Mouse (Mus musculus): ENCODE measurements at regions not wholly inside any gene's neighbourhood (a gene's known extent, or its start where the extent isn't known, plus 50 kb on each side); places are given as distances from the start of the nearest gene placed in this dataset.
"Not testable (repeated sequence)": the region's sequence is repeated elsewhere in the genome, so short reads cannot be mapped to it uniquely, and the experiment has no call there.

DNA sequence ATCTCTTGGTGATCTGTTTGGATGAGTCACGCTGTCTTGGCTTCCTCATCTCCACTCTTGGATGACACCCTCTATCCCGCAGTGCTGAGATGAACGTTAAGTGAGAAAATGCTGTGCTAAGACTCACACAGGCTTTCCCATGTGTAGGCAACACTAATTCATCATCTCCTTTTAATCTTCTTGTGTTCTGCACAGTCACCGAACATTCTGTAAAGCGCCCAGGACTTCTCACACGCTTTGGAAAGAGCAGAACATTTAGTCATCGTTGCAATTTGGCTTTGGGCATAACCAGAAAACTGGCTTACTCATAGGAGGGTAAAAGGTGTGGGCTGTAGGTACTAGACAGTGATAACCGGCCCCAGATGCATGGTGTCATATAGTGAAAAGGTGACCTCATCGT, 94.9 kb downstream of the Plppr4 start:
- DNase-seq = no peak

GRCm38 (mm10) chr3:117247833-117248232, 112.8 kb downstream of the Plppr4 start:
- DNase-seq = no peak

DNA sequence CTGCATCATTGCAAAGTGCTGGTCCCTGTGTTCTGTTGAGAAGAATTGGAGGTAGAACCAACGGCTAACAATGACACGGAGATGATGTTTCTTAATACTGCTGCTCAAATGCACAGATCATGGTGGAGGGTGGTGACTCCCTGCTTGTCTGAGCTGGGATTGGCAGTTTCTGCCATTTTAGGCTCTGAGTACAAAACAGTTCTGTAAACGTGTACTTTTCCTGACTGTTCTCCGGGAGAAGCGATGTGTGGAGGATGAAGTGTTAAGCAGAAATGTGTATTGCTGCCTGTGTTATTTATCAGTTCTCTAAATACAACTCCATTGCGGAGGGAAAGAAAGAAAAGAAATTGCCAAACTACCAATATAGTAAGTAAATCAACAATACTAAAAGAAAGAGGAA, 118.9 kb downstream of the Plppr4 start:
- no peak for DNase-seq

DNA sequence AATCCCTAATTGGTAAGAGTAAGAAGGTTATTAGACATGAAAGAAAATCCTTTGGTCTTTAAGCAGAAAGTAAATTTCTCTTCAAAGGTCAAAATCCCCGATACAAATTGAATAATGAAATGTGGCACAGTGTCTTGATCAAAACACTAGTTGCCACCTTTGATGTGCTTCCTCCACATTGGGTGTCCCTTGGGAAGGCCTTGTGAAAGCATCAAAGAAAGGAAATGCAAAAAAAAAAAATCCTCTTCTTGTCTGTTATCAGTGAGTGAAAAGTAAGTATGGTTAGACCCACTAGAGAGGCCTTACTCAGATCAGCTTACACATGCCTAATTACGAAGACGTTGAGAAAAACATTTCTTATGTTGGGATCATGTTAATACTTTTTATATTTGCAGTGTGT, 134.1 kb downstream of the Plppr4 start:
- no peak for DNase-seq

- DNase-seq = no peak
Measured at GRCm38 (mm10) chr3:117225041-117225440, 135.6 kb downstream of the Plppr4 start.

- DNase-seq = no peak
Measured at GRCm38 (mm10) chr3:117217952-117218351, 142.7 kb downstream of the Plppr4 start.

- no peak for DNase-seq
Measured at GRCm38 (mm10) chr3:117191903-117192302, 168.8 kb downstream of the Plppr4 start.

DNA sequence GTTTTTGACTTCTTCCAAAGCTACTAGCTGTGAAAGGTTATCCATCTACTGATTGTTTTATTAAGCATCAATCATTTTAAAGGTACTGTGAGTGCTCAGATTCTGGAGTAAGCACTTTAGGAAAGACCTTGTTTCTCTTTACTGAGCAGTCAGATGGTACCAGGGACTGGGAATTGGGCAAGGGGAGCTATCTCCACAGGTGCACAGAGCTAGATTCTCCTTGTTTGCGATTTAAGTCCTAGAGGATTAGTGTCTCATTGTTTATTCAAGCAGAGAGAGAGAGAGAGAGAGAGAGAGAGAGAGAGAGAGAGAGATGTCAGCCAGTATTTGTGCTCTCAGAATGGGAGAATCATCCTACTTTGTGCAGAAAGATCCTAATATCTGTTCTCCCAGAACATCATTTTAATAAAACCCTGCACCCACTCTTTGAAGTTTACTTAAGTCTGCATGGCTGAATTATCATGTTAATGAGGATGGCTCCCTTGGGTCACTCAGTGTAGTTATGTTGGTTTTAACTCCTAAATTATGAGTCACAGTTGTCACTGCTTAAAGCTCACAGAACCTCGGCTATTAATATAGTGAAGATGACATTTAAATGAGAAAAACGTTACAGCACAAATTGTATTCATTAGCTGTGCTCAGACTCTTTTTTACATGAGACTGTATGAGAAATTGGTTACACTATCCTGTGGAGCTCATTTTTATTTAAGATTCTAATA, 171.7 kb downstream of the Plppr4 start:
- DNase-seq = no peak

DNA sequence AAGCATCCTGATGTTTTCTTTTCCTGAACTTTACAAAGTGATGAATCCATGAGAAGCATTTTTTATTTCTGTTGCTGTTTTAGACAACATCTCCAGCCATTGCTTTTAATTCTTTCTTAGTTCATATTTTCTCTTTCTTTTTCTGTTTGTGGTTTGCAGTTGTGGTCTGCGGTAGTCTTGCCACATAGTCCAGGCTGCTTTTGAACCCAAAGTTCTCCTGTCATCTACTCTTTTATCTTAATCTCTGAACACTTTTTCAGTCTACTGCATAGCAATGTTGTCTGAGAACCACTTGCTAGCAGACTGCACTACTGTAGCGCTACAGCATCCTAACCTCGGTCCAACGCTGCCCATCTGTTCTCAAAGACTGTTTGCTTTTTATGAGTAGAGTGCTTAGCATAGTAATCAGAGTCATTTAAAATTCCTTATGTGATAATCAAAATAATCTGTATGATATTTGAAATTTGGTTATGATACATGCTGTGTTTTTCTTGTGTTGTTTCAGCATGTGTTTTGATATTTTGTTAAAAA, 177.0 kb downstream of the Plppr4 start:
- DNase-seq = no peak

GRCm38 (mm10) chr3:117169740-117170139, 190.9 kb downstream of the Plppr4 start:
- DNase-seq = no peak

DNA sequence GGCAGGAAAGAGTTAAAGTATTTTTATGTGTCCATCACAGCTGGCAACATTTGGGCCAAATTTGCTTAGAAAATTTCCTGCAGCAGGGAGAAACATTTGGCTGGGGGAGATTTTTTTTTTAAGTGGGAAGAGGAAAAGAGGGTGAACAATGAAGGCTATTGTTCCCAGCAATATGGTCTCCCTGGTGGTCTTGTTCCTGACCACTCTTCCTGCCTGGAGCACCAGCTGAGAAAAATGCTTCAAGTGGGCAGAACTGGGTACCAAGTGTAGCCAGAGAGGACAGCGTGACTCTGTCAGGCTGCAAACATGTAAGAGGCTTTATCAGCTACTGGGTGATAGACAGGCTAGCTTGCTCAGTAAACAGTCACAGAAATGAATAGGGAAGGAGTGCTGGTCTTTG, 194.3 kb upstream of the Palmd start:
- DNase-seq = no peak

DNA sequence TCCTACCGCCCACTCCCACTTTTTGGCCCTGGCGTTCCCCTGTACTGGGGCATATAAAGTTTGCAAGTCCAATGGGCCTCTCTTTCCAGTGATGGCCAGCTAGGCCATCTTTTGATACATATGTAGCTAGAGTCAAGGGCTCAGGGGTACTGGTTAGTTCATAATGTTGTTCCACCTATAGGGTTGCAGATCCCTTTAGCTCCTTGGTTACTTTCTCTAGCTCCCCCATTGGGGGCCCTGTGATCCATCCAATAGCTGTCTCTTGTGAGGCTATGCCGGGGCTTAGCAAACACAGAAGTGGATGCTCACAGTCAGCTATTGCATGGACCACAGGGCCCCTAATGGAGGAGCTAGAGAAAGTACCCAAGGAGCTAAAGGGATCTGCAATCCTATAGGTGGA, 191.9 kb upstream of the Palmd start:
- not testable (repeated sequence) for DNase-seq

DNA sequence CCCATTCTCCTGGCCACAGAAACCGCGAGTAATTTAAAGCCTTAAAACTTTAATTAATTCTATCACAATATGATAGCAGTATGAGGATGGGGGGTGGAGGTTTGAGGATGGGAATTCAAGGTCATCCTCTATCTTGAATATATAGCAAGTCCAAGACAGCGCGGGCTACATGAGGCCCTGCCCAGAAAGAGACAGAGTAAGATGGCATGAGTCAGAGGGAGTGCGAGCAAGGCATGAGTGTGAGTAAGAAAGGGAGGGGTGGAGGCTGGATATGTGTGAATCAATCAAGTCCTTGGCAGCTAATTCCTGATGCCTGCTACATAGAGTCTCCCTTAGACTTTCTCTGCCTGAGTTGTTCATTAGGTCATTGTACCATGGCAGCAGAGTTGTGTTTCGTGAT, 186.5 kb upstream of the Palmd start:
- no peak for DNase-seq

DNA sequence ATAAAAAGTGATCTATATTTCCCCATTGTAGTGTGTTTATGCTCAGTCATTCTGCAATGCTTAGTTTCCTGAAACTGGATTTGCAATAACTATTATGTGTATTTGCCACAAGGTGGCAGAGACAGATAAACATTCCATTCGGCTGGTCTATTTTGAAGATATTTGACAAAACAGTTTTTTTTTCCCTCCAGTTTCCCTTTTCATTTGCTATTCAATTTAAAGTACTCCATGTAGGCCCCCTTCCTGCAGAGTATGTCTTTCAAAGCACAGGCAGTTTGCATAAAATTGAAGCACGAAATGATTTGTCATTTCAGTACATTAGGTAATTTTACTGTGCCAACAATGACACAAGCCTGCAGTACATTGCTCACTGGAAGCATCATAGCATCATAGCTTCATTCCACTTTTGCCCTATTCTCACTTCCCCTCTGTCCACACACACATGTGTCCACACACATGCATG, 184.3 kb upstream of the Palmd start:
- DNase-seq = no peak

- no peak for DNase-seq
Measured at GRCm38 (mm10) chr3:117152414-117152813, 183.6 kb upstream of the Palmd start.

- DNase-seq = no peak
Measured at GRCm38 (mm10) chr3:117147414-117147813, 178.6 kb upstream of the Palmd start.

- DNase-seq = no peak
Measured at GRCm38 (mm10) chr3:117139835-117140234, 171.0 kb upstream of the Palmd start.

DNA sequence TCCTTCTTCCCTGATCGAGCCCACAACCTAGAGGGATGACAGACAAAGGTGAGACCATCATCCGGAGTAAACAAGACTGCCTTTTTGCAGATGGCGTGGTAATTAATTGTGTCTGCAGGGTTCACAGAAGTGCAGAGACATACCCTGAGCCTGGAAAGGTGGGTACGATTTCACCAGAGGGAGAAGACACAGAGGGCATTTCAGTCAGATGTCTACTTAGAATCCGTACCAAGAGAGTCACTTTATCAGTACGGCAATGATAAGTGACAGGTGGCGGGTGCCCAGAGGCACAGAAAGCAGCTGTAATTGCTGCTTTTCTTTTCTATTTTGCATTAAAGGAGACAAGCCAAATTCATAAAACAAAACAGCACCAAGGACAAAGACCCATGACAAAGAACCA, 169.9 kb upstream of the Palmd start:
- no peak for DNase-seq

- DNase-seq = no peak
Measured at GRCm38 (mm10) chr3:117132897-117133296, 164.1 kb upstream of the Palmd start.

GRCm38 (mm10) chr3:117122211-117122610, 153.4 kb upstream of the Palmd start:
- DNase-seq = no peak

GRCm38 (mm10) chr3:117120086-117121055, 151.6 kb upstream of the Palmd start:
- peak; percentile 7 for DNase-seq

DNA sequence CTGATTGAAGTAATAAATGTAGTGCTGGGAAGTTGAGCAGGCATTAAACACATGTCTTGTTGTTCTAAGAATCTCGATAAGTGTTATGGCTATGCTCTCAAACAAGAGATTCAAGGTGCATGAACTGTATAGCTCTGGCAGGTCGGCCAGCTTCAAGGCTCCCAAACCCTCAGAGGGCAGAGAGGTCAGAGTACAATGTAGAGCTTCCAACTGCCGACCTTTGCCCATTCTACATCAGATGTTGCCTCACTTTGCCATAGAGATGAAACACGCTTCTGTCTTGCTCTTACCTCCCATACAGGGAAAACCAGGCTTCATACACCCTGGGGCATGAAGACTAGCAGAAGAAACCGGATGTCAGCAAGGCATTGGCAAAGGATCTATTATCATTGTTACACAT, 150.8 kb upstream of the Palmd start:
- no peak for DNase-seq

DNA sequence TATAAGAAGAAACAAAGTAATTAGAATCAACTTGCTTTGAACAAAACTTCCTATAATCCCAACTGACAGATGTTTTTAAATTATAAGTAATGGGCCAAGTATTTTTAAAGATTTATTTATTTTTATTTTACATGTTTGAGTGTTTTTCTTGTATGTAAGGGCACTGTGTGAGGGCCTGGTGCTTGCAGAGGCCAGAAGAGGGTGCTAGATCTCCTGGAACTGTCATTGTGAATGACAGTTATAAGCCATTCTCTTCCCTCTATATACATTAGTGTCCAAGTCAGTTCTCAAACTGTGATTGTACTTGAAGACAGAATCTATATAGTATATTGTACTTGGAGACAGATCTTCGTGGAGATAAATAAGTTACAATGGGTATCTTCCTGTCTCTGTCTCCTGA, 149.1 kb upstream of the Palmd start:
- no peak for DNase-seq

DNA sequence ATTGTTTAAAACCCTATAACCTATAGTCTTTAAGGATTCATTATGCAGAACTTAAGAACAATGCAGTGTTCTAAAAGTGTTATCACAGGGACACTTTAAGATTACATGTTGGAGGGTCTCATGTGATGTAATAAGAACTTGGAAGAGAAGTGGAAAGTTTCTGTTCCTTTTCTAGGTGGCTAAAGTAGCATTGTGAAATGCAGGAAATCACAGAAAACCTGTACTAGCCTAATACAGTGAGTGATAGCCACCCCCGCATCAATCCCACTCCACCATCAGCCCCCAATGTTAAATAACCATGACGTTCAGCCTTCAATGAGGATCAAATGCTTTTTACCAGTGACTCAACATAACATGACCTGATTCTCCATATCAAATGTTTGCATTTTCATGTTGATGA, 147.4 kb upstream of the Palmd start:
- DNase-seq = no peak
